Mouse (Mus musculus): Measurements from ENCODE around the gene Snx18.

Snx18 gene

DNA sequence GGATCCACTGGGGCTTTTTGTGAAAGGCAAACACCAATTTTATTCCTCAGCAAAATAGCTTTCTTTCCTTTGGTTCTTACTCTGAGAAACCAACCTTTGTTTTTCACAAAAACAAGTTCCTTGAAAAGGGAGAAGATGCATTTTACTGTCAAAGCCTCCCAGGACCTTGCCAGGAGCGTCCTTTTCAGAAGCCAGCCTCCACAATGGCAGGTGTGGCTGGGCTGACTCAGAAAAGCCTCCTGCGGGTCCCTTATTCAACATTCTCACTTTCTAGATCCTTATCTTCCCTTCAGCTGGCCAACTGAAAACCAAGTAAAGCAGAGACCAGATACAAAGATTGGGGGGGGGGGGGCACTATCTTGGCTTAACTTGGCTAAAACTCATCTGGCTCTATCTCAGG, 48.8 kb downstream of the Snx18 start:
- DNase-seq (ENCODE audit: low read depth in 1 of 2, low spot score in 2 of 2), result no peak

GRCm38 (mm10) chr13:113566951-113567350, 51.4 kb downstream of the Snx18 start:
- no peak for DNase-seq (ENCODE audit: low read depth in 1 of 2, low spot score in 2 of 2)

GRCm38 (mm10) chr13:113566411-113566810, 52.0 kb downstream of the Snx18 start:
- DNase-seq (ENCODE audit: low read depth in 1 of 2, low spot score in 2 of 2), result no peak

DNA sequence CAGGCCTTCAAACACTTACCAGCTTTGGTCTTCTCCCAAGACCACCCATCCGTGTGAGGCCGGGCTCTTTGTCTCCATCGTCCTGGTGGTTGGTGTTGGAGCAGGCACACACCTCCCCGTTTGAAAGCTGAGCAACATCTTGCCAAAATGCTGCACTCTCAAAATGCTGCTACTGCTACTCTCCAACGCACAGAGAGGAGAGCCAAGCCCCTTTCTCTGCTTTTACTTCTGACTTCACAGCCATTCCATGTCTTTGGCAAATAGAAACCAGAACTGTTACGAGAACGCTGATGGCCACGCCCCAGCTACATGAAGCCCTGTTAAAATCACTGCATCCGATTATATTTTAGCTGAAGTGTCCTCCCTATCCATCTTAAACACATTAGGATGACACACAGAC, 58.7 kb downstream of the Snx18 start:
- DNase-seq (ENCODE audit: low read depth in 1 of 2, low spot score in 2 of 2), result no peak

DNA sequence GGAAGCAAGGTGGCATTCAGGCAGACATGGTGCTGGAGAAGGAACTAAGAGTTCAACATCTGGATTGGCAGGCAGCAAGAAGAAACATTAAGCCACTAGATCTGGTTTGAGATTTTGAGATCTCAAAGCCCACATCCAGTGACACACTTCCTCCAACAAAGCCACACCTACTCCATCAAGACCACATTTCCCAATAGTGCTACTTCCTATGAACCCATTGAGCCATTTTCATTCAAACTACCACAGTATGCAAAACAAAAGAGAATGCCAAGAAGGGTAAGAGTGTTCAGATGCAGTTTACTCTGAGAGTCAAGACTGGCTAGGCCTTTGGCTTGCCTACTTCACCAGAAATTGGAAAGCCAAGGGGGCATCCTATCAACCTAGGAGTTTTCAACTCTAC, 61.8 kb downstream of the Snx18 start:
- no peak for DNase-seq (ENCODE audit: low read depth in 1 of 2, low spot score in 2 of 2)

DNA sequence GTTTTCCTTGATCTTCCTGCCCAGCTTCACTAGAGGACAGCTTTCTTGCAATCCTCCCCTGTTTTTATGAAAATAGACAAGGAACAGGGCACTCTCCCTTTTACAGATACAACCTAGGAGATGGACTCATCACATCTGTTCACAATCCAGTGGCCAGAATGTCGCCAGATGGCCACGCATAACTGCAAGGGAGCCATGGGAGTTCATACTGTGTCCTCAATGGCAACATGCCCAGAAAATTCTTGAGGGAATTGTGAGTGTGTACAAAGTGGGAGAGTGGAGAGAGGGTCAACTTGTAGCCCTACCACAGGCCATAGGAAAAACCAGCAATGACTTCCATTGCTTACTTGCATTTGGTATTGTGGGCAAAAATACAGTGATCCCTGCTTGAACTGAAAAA, 63.1 kb downstream of the Snx18 start:
- no peak for DNase-seq (ENCODE audit: low read depth in 1 of 2, low spot score in 2 of 2)

DNA sequence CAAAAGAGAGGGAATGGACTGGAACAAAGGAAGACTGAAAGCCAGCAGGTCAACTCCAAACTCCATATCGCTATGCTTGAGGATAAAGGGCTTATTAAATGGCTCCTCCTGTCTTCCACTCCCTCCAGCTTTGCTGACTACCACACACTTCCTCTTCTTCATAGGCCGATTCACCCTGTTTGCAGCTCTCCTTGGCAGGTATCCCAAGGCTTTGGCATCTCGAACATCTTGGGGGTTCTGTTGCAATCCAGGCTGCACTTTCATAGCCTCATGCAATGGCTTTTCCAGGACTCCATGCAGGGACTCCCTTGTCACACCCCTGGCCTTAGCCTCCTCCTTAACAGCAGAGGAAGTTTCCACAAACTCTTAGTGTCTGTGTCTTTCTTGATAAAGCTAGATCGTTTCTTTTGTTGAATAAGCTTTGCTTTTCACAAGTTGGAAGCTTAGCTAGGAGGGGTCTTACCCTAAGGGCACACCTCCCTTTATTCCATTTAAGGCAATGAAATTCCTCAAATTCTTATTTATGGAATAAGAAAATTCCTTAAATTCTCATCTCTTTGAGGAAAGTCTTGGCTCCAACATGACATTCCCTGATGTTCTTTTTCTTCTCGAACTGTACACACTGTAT, 64.6 kb downstream of the Snx18 start:
- DNase-seq (ENCODE audit: low read depth in 1 of 2, low spot score in 2 of 2), result no peak

DNA sequence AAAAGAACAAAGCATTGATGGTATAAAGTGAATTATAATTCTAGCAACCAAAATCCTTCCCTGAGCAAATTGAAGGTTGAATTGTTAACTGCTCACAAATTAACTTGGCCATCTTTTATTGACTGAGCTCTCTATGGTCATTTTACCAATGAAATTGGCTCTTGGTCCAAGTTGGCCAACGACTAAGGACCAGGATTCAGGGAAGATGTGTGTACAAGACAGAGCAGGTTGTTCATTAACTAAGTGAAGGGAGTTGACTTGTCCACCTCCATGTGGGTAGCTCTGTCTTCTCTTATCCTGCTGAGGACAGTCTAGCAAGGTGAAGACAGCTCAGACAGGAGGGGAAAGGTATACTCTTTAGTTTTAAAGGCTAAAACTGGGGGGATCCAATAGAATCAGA, 66.0 kb downstream of the Snx18 start:
- DNase-seq (ENCODE audit: low read depth in 1 of 2, low spot score in 2 of 2), result no peak

DNA sequence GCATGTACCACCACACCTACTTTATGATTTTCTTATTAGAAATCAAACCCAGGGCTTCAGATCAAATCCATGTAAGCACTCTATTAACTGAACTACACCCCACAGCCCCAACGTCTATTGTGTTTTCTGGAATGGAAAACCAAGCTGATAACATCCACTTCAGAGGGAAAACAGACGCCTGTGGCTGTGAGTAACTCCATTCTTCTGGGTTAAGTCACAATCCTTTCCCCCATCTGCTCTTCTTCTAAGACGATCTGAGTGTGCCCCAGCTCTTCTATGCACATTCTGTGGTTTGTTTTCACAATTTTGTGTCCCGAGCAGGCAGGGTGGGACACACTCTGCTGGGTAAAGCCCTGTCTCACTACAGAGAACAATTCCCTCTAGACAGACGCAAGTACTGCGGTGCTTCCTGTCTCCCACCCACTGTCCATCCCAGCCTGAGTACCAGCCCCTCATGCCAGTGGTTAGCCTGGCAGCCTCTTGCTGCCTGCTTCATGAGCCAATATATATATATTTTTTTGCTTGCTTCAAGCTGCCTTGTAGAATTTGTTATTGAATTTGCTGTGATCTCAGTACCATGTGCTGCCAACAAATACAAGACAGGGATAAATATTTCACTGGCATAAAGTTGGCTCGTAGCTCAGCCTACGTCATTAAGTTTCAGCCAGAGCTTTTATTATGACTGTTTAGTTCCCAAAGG, 67.3 kb downstream of the Snx18 start:
- DNase-seq (ENCODE audit: low read depth in 1 of 2, low spot score in 2 of 2), result no peak

- no peak for DNase-seq (ENCODE audit: low read depth in 1 of 2, low spot score in 2 of 2)
Observed at GRCm38 (mm10) chr13:113549021-113549420, 69.3 kb downstream of the Snx18 start.

- DNase-seq (ENCODE audit: low read depth in 1 of 2, low spot score in 2 of 2), result no peak
Observed at GRCm38 (mm10) chr13:113547807-113548426, 70.4 kb downstream of the Snx18 start.

GRCm38 (mm10) chr13:113542374-113542773, 76.0 kb downstream of the Snx18 start:
- no peak for DNase-seq (ENCODE audit: low read depth in 1 of 2, low spot score in 2 of 2)

Measured in monocyte, adult 2 months (primary cell).